Mouse (Mus musculus) heart, adult 2 months (tissue): Measurements from ENCODE around the gene Gm20388.

Experiments
- CTCF ChIP-seq: fragments of 200-600 bp; IDR thresholded peaks from 2 replicates; pipeline ENCODE4 v1.8.1; 2022; ENCODE audit warnings: antibody characterized with exemption, mild to moderate bottlenecking, moderate library complexity
- EP300 ChIP-seq: fragments of 200-500 bp; IDR thresholded peaks from 2 replicates; pipeline ENCODE4 v1.6.1; 2011; ENCODE audit warnings: low read depth, low read length, control low read depth; ENCODE audit not compliant: insufficient read depth
- POLR2A ChIP-seq: fragments of 200-500 bp; IDR thresholded peaks from 2 replicates; pipeline ENCODE4 v1.6.1; 2011; ENCODE audit warnings: mild to moderate bottlenecking, low read depth, low read length, control low read depth; ENCODE audit not compliant: insufficient read depth

- TF ChIP-seq CTCF (no peak), EP300 (no peak), POLR2A (no peak)
Measured at GRCm38 (mm10) chr8:124045856-124046255, 4135.2 kb downstream of the Gm20388 start.
